Mouse (Mus musculus) spleen, adult 12 weeks (tissue): ENCODE data around the gene Ncoa3.
"Not testable (repeated sequence)": the region's sequence is repeated elsewhere in the genome, so short reads cannot be mapped to it uniquely, and the experiment has no call there.

Experiments used
- DNase-seq: peaks from one replicate; pipeline ENCODE4 v3.0.0; 2022; ENCODE audit warnings: low spot score

Ncoa3 gene

GRCm38 (mm10) chr2:166079961-166080885 lies 87.8 kb downstream of the Ncoa3 start:
- DNase-seq: no peak

- no peak for DNase-seq
These were observed 88.7 kb downstream of the Ncoa3 start for GRCm38 (mm10) chr2:166080967-166081750.

- peak; percentile 66 for DNase-seq
These were observed 89.8 kb downstream of the Ncoa3 start for GRCm38 (mm10) chr2:166082193-166082592.

- no peak for DNase-seq
These were observed 90.2 kb downstream of the Ncoa3 start for GRCm38 (mm10) chr2:166082661-166083060.

GRCm38 (mm10) chr2:166083542-166084031 lies 91.2 kb downstream of the Ncoa3 start:
- no peak for DNase-seq

- DNase-seq: no peak
These were observed 91.7 kb downstream of the Ncoa3 start for GRCm38 (mm10) chr2:166084111-166084510.

GRCm38 (mm10) chr2:166084964-166085363 lies 92.5 kb downstream of the Ncoa3 start:
- not testable (repeated sequence) for DNase-seq

GRCm38 (mm10) chr2:166085780-166086179 lies 93.3 kb downstream of the Ncoa3 start:
- DNase-seq: no peak

GRCm38 (mm10) chr2:166086457-166087233 lies 94.2 kb downstream of the Ncoa3 start:
- DNase-seq: no peak

- no peak for DNase-seq
These were observed 96.6 kb downstream of the Ncoa3 start for GRCm38 (mm10) chr2:166088991-166089390.

GRCm38 (mm10) chr2:166090131-166090581 lies 97.7 kb downstream of the Ncoa3 start:
- no peak for DNase-seq

GRCm38 (mm10) chr2:166091599-166091998 lies 99.2 kb downstream of the Ncoa3 start:
- DNase-seq: no peak

- DNase-seq: no peak
These were observed 100.0 kb downstream of the Ncoa3 start for GRCm38 (mm10) chr2:166092412-166092811.

GRCm38 (mm10) chr2:166096300-166096699 lies 103.9 kb downstream of the Ncoa3 start:
- DNase-seq: no peak

GRCm38 (mm10) chr2:166096834-166097233 lies 104.4 kb downstream of the Ncoa3 start:
- no peak for DNase-seq

GRCm38 (mm10) chr2:166097443-166098291 lies 105.2 kb downstream of the Ncoa3 start:
- DNase-seq: no peak

GRCm38 (mm10) chr2:166098292-166098933 lies 106.0 kb downstream of the Ncoa3 start:
- DNase-seq: no peak

GRCm38 (mm10) chr2:166100309-166101262 lies 108.2 kb downstream of the Ncoa3 start:
- no peak for DNase-seq

GRCm38 (mm10) chr2:166102893-166103292 lies 110.5 kb downstream of the Ncoa3 start:
- DNase-seq: no peak
